Mouse (Mus musculus) lung, adult 18-20 months (tissue): Measurements from ENCODE around the gene Cdkal1.

Experiments
- DNase-seq, 2 experiments: peaks; one replicate each; pipeline ENCODE4 v3.0.0; 2022; ENCODE audit warnings: mixed read lengths in 2 of 2

Gene Cdkal1

GRCm38 (mm10) chr13:29808383-29808782, 47.1 kb downstream of the Cdkal1 start:
- DNase-seq = no peak

DNA sequence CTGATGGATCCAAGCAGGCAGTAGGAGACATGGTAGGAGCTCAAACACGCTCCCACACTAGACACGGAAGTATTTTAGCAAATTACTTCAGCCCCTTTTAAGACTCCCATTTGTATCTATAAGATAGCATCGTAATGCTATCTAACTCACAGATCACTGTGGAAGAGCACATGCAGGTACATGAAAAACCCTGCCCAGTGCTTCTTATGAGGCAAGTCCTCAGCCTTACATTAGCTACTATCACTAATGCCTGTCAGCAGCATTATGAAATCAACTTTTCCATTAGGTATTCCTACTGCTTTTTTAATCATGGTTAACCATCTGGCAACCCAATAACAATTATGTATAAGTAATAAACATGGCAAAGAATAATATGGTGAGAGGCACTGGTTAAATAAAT, 47.5 kb downstream of the Cdkal1 start:
- no peak for DNase-seq

DNA sequence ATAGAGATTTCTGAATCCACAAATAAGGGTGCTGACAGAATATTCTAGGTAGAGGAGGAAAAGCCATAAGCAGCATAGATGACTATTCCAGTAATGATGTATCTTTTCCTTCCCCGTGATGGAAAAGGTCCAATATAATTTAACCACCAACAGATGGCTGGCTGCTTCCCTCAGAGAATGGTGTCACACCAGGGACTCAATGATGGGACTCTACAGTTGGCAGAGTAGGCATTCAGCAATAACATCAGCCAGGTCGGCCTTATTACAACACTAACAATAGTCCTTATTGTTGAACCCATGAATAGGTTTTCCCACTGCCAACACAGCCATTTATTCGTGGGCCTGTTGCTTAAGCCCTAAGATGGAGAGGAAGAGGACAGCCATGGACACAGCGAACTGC, 48.6 kb downstream of the Cdkal1 start:
- DNase-seq = no peak

- no peak for DNase-seq
These were observed 50.2 kb downstream of the Cdkal1 start for GRCm38 (mm10) chr13:29805296-29805695.

DNA sequence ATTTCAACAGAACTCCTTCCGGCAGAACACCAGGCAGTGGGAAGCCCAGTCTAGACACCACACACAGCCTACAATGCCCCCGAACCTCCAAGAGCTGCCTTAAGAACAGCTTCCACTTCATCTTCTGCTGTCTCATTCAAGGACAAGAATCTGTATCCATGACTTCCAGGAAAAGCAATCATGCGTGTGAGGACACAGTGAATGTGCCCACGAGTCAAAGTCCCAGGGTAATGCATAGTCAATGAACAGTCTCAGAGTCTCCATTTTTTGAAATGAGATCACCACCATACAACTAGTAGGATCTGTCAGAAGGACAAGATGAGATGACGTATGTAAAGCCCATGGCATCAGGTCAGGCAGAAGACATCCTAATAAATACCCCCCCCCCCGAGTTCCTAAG, 51.4 kb downstream of the Cdkal1 start:
- no peak for DNase-seq

GRCm38 (mm10) chr13:29802699-29803098, 52.8 kb downstream of the Cdkal1 start:
- DNase-seq = no peak

DNA sequence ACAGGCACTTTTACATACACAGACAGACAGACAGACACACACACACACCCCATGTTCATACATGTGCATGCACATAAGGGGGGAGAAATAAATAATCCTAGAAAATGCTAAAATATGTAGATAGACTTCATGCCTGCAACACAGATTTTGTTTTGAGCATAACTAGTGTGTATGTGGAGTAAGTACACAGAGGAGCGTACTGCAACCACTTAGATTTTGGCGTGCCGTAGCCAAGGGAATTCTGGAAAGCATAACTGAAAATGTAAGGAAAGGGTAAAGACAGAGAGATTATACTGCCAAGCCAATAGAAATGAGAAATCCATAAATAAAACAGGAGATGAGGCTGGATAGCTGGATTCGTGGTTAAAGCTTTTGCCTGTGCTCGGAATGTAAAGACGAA, 55.4 kb downstream of the Cdkal1 start:
- no peak for DNase-seq

DNA sequence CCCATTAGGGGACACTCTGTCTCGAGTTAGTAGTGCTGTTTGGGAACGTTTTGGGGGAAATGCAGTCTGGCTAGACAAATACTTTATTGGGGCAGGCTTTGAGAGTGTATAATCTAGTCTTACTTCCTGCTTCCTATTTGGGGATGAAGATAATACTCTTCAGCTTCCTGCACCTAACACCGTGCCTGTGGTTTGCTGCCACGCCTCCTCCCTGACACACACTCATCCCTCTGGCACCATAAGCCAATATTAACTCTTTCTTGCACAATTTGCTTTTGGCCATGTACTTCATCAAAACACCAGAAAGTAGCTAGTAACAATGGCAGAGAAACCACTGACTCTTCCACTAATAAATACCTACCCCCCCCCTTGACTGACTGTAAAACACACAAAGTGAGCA, 63.4 kb downstream of the Cdkal1 start:
- no peak for DNase-seq

DNA sequence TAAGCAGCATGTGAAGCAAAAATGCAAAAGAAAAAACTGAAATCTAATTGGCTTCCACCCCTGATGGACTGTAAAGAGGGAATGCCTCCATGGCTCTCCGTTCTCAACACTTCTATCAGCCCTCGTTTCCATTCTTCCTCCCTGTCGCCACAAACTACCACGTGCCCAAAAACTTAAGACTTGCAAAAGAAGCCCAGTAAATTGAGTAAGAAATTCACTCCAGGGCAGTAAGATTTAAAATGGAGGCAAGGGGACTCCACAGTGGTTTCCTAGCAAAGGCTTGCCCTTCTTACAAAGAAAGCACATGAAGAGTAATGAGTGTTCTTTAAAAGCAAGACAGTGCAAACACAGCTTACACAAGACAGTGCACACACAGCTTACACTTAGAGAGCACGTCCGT, 64.0 kb downstream of the Cdkal1 start:
- no peak for DNase-seq

- no peak for DNase-seq
These were observed 68.5 kb downstream of the Cdkal1 start for GRCm38 (mm10) chr13:29786984-29787383.

DNA sequence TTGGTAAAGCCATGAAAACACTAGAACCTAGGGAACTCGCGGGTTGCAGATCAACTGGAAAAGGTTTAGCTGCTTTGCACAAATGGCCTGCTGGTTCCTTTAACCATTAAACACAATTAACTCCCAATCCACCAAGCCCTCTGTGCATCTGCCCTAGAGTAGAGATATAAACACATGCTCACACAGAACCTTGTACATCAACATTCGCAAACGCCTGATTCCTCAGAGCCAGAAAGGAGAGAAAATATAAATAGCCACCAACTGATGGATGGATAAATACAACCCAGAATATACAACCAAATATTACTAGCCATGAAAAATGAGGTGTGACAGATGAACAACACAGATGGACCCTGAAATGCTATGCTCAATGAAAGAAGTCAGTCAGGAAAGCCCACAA, 70.6 kb downstream of the Cdkal1 start:
- DNase-seq = no peak

- peak; percentile 11 to 35 for DNase-seq
These were observed 74.1 kb downstream of the Cdkal1 start for GRCm38 (mm10) chr13:29781332-29781731.

DNA sequence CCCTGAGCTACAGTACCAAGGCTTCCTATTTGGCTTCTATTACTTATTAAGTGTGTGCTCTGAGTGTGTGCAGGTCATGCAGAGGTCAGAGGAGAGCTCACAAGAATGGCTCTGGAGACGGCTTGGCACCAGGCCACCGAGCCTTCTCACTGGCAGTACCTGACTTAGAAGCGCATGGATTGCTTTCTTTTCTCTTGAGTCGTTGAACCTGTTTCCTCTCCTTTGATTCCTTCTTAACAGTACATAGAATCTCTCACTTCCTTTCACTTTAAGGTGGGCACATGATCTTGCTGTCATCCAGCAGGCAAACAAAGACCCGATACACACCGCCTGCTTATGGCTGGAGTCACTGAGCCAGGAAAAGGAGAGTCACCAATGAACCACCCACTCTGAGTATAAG, 74.8 kb downstream of the Cdkal1 start:
- DNase-seq = peak; percentile 62 to 79

GRCm38 (mm10) chr13:29779519-29779918, 76.0 kb downstream of the Cdkal1 start:
- no peak for DNase-seq

GRCm38 (mm10) chr13:29779116-29779515, 76.4 kb downstream of the Cdkal1 start:
- DNase-seq = no peak

DNA sequence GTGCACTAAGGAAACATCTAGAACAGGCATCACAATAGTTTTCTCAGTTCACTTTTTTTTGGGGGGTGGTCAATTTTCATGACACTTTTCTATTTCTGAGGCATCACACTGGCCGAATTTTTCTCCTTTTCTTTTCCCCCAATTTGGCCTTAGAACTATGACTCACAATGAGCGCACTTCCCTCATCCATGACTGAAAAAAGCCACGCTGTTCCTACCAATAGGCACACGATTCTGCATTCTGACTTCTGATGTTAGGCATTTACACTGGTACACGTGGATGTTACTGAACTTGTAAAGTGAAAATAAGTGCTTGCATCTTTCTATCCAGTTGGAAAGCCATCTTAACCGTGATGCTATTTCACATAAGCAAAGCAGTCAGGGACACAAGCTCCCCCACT, 77.3 kb downstream of the Cdkal1 start:
- no peak for DNase-seq

DNA sequence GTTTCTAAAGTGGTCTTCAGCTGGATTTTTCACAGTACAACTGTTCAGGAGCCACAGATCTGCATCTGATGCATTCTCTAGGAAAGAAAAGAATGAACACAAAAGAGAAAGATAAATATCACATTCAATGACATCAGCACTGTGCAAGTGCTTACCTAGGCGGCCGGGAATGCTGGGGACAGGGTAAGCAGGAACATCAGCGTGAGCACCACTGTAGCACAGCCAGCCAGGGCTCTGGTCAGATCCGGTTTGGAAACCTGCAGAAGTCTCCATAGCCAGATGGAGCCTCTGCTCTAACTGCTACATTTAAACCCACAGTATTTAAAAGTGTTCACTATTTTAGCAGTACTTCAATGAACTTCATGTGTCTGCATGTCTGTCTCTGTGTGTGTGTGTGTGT, 78.2 kb downstream of the Cdkal1 start:
- no peak for DNase-seq

DNA sequence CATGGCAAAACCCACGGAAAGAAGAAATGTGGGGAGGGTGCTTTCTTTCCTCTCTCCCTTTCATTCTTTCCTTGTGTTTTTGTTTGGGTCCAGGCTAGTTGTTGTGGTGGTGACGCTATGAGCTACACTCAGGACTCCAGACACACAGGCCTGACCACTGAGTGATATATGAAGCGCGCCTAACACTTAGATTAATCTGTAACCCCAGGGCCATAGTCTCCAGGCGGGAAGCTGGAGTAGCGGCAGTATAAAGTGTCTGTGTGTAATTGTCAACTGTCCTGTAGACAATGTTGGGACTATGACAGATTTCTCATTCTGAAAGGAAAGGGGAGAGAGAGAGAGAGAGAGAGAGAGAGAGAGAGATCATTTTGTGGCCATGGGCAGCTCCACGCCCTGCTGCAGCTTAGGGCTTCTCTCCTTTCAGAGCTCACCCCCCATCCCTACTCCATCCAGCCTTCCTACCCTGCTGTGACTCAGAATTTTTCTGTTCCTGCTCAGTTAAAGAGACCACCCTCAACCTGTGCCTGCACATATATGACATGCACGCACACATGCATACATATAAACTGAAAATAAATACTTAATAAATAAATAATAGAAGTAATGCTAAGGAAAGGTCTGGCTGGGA, 79.8 kb downstream of the Cdkal1 start:
- no peak for DNase-seq

GRCm38 (mm10) chr13:29773563-29773962, 81.9 kb downstream of the Cdkal1 start:
- DNase-seq = no peak

GRCm38 (mm10) chr13:29772970-29773369, 82.5 kb downstream of the Cdkal1 start:
- DNase-seq = no peak

- peak; percentile 55 to 70 for DNase-seq
These were observed 85.6 kb downstream of the Cdkal1 start for GRCm38 (mm10) chr13:29769647-29770436.

DNA sequence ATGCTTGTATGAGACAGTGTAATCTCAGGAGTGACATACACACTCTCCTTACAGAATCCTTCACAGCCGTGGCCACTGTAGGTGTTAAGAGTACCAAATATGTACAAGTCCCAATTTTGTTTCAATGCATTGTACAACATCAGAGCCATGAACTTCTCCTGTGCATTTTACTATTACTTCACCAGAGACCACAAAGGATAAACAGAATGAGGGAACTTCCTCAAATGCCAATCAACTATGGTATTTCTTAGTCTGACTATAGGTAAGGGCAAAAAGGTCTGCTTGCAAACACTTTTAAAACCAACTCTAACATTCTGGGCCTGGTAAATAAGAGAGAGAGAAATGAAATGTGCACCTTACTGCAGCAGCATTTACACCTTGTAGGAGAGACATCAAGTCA, 87.4 kb downstream of the Cdkal1 start:
- DNase-seq = no peak

- no peak for DNase-seq
These were observed 87.9 kb downstream of the Cdkal1 start for GRCm38 (mm10) chr13:29767587-29767986.

DNA sequence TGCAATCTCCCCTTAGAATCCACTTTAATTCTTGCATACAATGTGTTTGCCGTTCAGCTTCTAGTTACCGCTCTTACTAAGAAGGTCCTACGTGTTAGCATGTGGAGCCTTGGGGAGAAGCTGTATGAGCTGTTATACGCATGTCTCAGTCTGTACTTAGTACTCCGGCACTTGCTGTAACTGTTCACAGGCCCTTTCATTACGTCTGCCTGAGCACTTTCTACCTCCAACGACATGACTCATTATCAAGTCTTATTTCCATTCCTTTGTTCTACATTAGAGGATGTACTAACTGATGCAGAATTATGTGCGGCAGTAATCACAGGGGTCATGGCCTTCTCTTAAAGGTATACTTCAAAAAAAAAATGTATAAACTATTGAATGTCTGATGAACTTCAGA, 89.1 kb downstream of the Cdkal1 start:
- DNase-seq = no peak

GRCm38 (mm10) chr13:29765296-29765695, 90.2 kb downstream of the Cdkal1 start:
- DNase-seq = peak in 1 of 2 experiments; percentile 19
